Mouse (Mus musculus): ENCODE results near the gene Epb41l4b.

DNA sequence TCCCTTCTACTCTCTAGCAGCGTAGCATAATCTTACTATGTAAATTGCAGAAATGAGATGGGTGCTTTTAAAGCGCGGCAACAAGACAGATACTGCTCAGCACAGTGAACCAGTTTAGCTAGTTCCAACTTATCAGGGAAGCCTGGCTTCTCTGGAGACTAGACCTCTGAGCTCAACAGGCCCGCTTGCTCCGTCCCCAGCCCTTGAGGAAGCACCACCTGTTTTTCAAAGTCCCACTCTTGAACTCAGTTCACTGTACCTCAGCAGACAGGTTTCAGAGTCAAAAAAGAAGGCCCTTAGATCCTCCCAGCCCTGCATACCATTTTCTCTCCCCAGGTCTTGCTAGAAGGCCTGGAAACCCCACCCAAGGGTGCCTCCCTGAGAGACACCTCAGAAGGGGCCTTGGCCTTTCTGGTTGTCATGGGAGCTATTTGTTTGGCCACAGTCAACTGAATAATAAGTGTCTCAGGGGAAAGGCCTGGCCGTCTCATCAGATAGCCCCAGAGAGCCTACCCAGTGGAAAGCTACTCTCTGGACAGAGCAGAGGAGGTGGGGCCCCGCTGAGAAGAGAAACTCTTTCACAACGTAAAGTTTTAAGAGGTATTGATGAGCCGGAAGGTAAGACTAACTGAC, 21.5 kb upstream of the Epb41l4b start:
- TF ChIP-seq TBP (conservative IDR thresholded peaks at IDR 0.05; ENCODE audit: low read depth, low read length) = 0 out of 2 replicates have a peak, but pooled peaks have one; percentile 14
- TF ChIP-seq ETS1 (conservative IDR thresholded peaks at IDR 0.05; ENCODE audit: low read depth, low read length) = no peak
- TF ChIP-seq GABPA (IDR thresholded peaks at IDR 0.05; ENCODE audit: insufficient replicate concordance, low read depth, low read length) = no peak
- TF ChIP-seq CHD1 (IDR thresholded peaks at IDR 0.05; ENCODE audit: low read depth, low read length) = no peak; the same call in 1 of the 2 replicates

Measured in CH12.LX (cell line).